Mouse (Mus musculus): ENCODE data around the gene Kansl1. TPM values are rescaled to one million over a fixed set of nuclear protein-coding genes. Genes with fewer than 3 reads are reported as not detected.

Gene Kansl1
- 11.8 and 15.8 TPM in 2 replicates for polyA plus RNA-seq (2012; rRNA removed)

GRCm38 (mm10) chr11:104468751-104469268 is at the start of gene Kansl1:
Gene Kansl1 (minus strand): TSS chr11:104468861.

Other genes starting within 250 kb of the Kansl1 start
- gene Mapt, start 237.5 kb downstream of the Kansl1 start, polyA plus RNA-seq (2012; rRNA removed), result 0.13 and 0.16 TPM in 2 replicates
- gene Cdc27, start 81.8 kb upstream of the Kansl1 start, polyA plus RNA-seq (2012; rRNA removed), result 7.4 and 8.0 TPM in 2 replicates
- 3.4 and 5.6 TPM in 2 replicates for gene Myl4, start 81.8 kb upstream of the Kansl1 start, polyA plus RNA-seq (2012; rRNA removed)
- gene Itgb3, start 139.1 kb upstream of the Kansl1 start, polyA plus RNA-seq (2012; rRNA removed), result 9.5 and 11.5 TPM in 2 replicates
- gene Gm11639, start 216.8 kb upstream of the Kansl1 start, polyA plus RNA-seq (2012; rRNA removed), result 0.01 and 0.05 TPM in 2 replicates